In the genomic region with DNA sequence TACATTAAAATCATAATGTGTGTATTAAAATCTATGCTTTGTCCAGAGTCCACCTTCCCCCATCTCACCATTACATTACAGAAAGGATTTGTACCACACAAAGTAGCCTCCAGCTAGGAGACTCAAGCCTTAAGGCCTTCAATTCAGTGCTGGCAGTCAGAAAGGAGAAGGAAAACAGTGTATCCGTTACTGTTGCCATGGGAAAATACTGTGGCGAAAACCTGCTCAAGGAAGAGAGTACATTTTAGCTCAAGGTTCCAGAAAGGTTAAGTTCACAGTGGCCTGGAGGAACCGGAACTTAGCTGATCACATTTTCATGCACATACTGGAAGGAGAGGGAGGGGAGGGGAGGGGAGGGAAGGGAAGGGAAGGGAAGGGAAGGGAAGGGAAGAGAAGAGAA, we compare ENCODE assay signal across 16 mouse cellular contexts.
DNase-seq lines count a peak whose midpoint lies in the region; TF ChIP-seq lines count a peak whose summit lies in the region.
"Had no signal": no experiment of that assay in that cellular context is flagged by ENCODE, and none has a peak within 500 bp of the region (broad histone marks: within the 10 kb centered on the region; RNA-seq: fewer than 3 reads in every experiment).

No protein-coding gene starts in this region.

- no peak for TF ChIP-seq EP300 in ES-Bruce4 (IDR thresholded peaks at IDR 0.05; ENCODE audit: insufficient read depth, low read depth, low read length)

- H3K4me1 ChIP-seq in ES-Bruce4 (ENCODE audit: control insufficient read depth, insufficient read depth, low read length), result no peaks in the 10 kb centered on the region
- H3K4me1 ChIP-seq: embryonic facial prominence, embryonic 12.5 days had no signal

- intact Hi-C loops in left cerebral cortex, postnatal 25 days (cut with DNase I), result no loop called here

- no peak overlapping the region for H3K9ac ChIP-seq in ES-Bruce4 (ENCODE audit: low read depth, poor library complexity, severe bottlenecking)
- H3K9ac ChIP-seq: embryonic facial prominence, embryonic 12.5 days had no signal

- no peak for TF ChIP-seq POLR2A in ES-Bruce4 (IDR thresholded peaks at IDR 0.05; ENCODE audit: insufficient read depth, low read length)

- DNase-seq in heart, adult 11 months, result peak; percentile 49
- DNase-seq in heart, adult 9 months (ENCODE audit: low spot score in 2 of 2), result no peak
- DNase-seq in ES-CJ7 (ENCODE audit: low read depth, low spot score) (peak; percentile 31), ZHBTc4 (ENCODE audit: low read depth, low spot score) (peak; percentile 9)
- no peak for DNase-seq in cerebellum, adult 9-10 months
- DNase-seq in left cerebral cortex, postnatal 25 days (ENCODE audit: low spot score in 2 of 2), result no peak
- DNase-seq: adrenal gland, adult 2 months; adrenal gland, postnatal 10 days; adrenal gland, postnatal 25 days; cerebellum, adult 11 months; cerebellum, adult 18-20 months; cerebellum, adult 8-10 months; cerebellum, postnatal 10 days; cerebellum, postnatal 25 days had no signal

- no peaks in the 10 kb centered on the region for H3K36me3 ChIP-seq in ES-Bruce4 (ENCODE audit: control insufficient read depth, insufficient read depth, low read length, poor library complexity, severe bottlenecking)
- H3K36me3 ChIP-seq: embryonic facial prominence, embryonic 12.5 days had no signal

- H3K27ac ChIP-seq in ES-Bruce4 (ENCODE audit: insufficient read depth, low read length), result peak overlapping the region; percentile 90
- H3K27ac ChIP-seq: embryonic facial prominence, embryonic 12.5 days had no signal

- H3K27me3 ChIP-seq in ES-Bruce4 (ENCODE audit: control insufficient read depth, insufficient read depth, low read length, poor library complexity, severe bottlenecking), result no peaks in the 10 kb centered on the region

- no peak for TF ChIP-seq CTCF in ES-Bruce4 (IDR thresholded peaks at IDR 0.05; ENCODE audit: low read depth, low read length)

- no peak overlapping the region for H3K4me3 ChIP-seq in ES-Bruce4 (ENCODE audit: low read depth, low read length)
- H3K4me3 ChIP-seq: embryonic facial prominence, embryonic 12.5 days had no signal

- no peaks in the 10 kb centered on the region for H3K9me3 ChIP-seq in ES-Bruce4 (replicated peaks; ENCODE audit: control insufficient read depth, insufficient read depth, low read length, poor library complexity, severe bottlenecking)
- H3K9me3 ChIP-seq: embryonic facial prominence, embryonic 12.5 days had no signal

Comparison
In these comparisons a context has a peak if more than half of its experiments do, and no peak if none do; other contexts are left out.
1. DNase-seq: peak in heart, adult 11 months (single experiment), ES-CJ7 (single experiment) and ZHBTc4 (single experiment); none in heart, adult 9 months (0 of 2), cerebellum, adult 9-10 months (single experiment) and left cerebral cortex, postnatal 25 days (0 of 2).